Mouse (Mus musculus) embryonic facial prominence, embryonic 15.5 days (tissue): ENCODE results near the gene Mthfsl. TPM values are rescaled to one million over a fixed set of nuclear protein-coding genes. Genes with fewer than 3 reads are reported as not detected.
"Not testable (repeated sequence)": the region's sequence is repeated elsewhere in the genome, so short reads cannot be mapped to it uniquely, and the experiment has no call there.

Experiments used
- ATAC-seq: fragments of 200-750 bp; cut with Nextera tagmentation; 2 replicates; pipeline ENCODE4 v1.8.0; 2017; ENCODE audit warnings: low read depth, moderate TSS enrichment; ENCODE audit not compliant: insufficient number of reproducible peaks, low FRiP score, low TSS enrichment
- H3K27ac ChIP-seq: fragments of 300-500 bp; sonication (generic); replicated peaks from 2 replicates; pipeline ENCODE4 v1.5.1; 2015; ENCODE audit warnings: mild to moderate bottlenecking, inconsistent platforms
- H3K27me3 ChIP-seq: fragments of 300-500 bp; sonication (generic); 2 replicates; pipeline ENCODE4 v1.6.1; 2015; ENCODE audit warnings: inconsistent platforms
- H3K36me3 ChIP-seq: fragments of 300-500 bp; sonication (generic); 2 replicates; pipeline ENCODE4 v1.6.1; 2015; ENCODE audit warnings: mild to moderate bottlenecking, inconsistent platforms
- H3K4me1 ChIP-seq: fragments of 300-500 bp; sonication (generic); 2 replicates; pipeline ENCODE4 v1.6.1; 2015; ENCODE audit warnings: inconsistent platforms
- H3K4me2 ChIP-seq: fragments of 300-500 bp; sonication (generic); replicated peaks from 2 replicates; pipeline ENCODE4 v1.6.1; 2015; ENCODE audit warnings: mild to moderate bottlenecking, inconsistent platforms
- H3K4me3 ChIP-seq: fragments of 300-500 bp; sonication (generic); replicated peaks from 2 replicates; pipeline ENCODE4 v1.5.1; 2015; ENCODE audit warnings: mild to moderate bottlenecking, inconsistent platforms
- H3K9ac ChIP-seq: fragments of 300-500 bp; sonication (generic); 2 replicates; pipeline ENCODE4 v1.6.1; 2015; ENCODE audit warnings: inconsistent platforms
- H3K9me3 ChIP-seq: fragments of 300-500 bp; sonication (generic); replicated peaks from 2 replicates; pipeline ENCODE4 v1.6.1; 2016; ENCODE audit warnings: inconsistent platforms
- whole genome bisulfite sequencing: fragments of 180-500 bp; shearing (Covaris S2); methylation state at CpG from one replicate; pipeline ENCODE4 v1.1.7; 2015; 5-methylcytosine and 5-hydroxymethylcytosine counted together
- polyA plus RNA-seq: library from polyadenylated mRNA; unstranded; fragments of >200 nt; fragmentation: Nextera tagmentation; extraction: Ambion mirVana; gene quantifications from 2 replicates; pipeline ENCODE4 v1.2.1, GENCODE M21; 2015

The Mthfsl gene
- polyA plus RNA-seq, 1 experiment from 2014 or later, result 40.2 TPM

DNA sequence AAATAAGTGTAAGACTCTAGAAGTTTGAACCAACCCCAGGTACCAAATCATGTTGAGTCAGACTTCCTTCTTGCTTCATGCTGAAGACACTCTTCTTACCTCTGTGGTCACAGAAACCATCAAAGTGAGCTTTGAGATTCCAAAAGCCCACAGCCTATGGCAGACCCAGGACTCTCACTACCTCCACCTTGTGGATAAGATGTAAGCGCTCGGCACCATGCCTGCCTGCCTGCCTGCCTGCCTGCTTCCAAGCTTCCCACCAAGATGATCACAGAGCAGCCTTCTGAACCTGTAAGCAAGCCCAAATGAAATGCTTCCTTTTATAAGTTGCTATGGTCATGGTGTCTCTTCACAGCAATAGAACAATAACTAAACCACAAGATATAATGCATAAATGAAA is 2.0 kb downstream of the Mthfsl start:
- H3K9me3 ChIP-seq, H3K4me3 ChIP-seq, H3K27me3 ChIP-seq, H3K4me1 ChIP-seq, H3K27ac ChIP-seq, ATAC-seq, H3K4me2 ChIP-seq, H3K36me3 ChIP-seq, H3K9ac ChIP-seq: not testable (repeated sequence)
- 27% methylated on average over 2 of the region's 2 CpGs for WGBS

DNA sequence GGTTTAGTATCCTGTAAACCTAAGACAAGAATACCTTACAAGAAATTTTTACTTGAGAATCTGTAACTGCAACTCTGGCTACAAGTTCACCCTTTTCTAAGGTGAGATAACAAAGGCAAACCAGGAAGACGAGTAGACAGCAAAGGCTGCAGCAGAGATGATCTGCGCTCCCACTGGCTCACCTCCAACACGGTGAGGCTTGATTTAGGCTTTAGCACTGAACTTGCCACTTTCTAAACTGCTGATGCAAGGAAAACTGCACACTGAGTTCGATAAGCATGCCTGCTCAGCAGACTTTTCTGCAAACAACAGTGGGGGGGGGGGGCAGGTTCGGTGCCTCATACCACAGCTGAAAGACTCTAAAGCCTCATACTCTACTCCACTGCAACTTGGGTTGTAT is 5.6 kb downstream of the Mthfsl start:
- H3K27ac ChIP-seq, H3K36me3 ChIP-seq, H3K9ac ChIP-seq, H3K4me2 ChIP-seq, H3K4me3 ChIP-seq, H3K27me3 ChIP-seq, H3K4me1 ChIP-seq, ATAC-seq, H3K9me3 ChIP-seq: not testable (repeated sequence)
- WGBS, result 88% methylated on average over 5 of the region's 5 CpGs

DNA sequence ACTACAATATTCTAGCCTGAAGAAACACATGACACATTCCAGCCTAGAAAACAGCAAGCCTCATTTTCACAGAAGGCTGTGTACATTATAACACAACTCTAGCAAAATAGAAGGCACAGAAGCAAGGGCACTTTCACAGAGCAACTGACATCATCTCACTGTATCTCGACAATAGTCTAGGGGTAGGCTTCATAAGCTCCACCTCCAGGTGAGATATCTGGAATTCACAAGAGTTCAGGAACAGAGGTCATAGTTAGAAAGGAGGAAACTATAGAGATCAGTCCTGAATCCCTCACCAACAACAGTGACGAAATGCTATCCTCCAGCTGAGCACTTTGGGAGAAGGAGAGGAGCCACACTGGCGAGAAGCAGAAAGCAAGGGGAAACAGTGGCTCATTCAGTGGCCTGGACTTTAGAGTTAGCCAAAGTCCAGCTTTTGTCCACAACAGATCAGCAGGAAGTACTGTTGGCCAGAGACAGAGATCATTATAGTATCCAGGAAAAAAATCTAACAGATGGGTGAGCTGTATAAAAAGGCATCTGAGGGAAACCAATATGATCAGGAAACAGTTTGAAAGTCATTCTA is 7.8 kb downstream of the Mthfsl start:
- not testable (repeated sequence) for H3K36me3 ChIP-seq, H3K9me3 ChIP-seq, H3K9ac ChIP-seq, H3K27me3 ChIP-seq, H3K4me3 ChIP-seq, ATAC-seq, H3K4me2 ChIP-seq, H3K4me1 ChIP-seq, H3K27ac ChIP-seq
- 84% methylated on average over 3 of the region's 3 CpGs for WGBS

- whole genome bisulfite sequencing, result 94% methylated on average over 4 of the region's 5 CpGs
These were observed 9.1 kb downstream of the Mthfsl start for GRCm38 (mm10) chr9:88710910-88711438.

DNA sequence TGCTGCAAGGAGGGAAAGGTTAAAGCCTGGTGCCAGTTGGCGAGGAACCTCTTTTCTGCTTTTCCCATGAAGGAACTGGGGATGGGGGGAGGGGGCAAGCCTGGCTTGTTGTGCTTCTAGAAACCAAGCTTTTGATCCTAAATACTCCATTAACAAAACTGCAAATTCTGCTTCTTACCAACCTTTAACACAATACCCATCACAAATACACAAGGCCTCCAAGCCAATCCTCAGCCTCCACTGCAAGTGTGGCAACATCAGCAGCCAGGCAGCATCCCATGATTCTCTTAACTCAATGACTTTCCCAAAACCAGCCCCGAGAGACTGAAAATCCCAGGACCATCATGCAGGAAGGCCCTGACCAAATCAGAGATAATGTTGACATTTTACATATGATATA is 9.7 kb downstream of the Mthfsl start:
- not testable (repeated sequence) for H3K36me3 ChIP-seq, H3K4me2 ChIP-seq, H3K9me3 ChIP-seq, H3K27ac ChIP-seq, H3K9ac ChIP-seq, H3K27me3 ChIP-seq, H3K4me1 ChIP-seq, H3K4me3 ChIP-seq, ATAC-seq
- WGBS, result 89% methylated on average over 2 of the region's 2 CpGs

More at GRCm38 (mm10) chr9:88710910-88711438, 9.1 kb downstream of the Mthfsl start:
- ATAC-seq, H3K4me3 ChIP-seq, H3K27ac ChIP-seq, H3K9me3 ChIP-seq, H3K27me3 ChIP-seq, H3K36me3 ChIP-seq, H3K4me1 ChIP-seq, H3K9ac ChIP-seq, H3K4me2 ChIP-seq: not testable (repeated sequence)

DNA sequence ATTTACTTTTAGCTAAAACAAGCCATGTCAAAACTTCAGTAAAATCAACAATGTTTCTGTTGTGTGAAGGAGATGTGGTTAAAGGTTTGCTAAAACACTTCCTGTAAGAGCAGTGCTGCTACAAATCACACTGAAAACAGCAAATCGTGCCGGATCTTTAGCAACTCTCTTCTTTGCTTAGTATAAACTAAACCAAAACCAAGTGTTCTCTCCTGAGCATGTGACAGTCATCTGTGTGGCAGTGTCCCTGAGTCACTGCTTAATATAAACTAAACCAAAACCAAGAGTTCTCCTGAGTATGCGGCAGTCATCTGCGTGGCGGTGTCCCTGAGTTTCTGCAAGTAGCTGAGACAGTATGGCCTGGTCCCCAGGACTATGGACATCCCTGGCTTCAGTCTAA is 10.3 kb downstream of the Mthfsl start:
- H3K27ac ChIP-seq, H3K27me3 ChIP-seq, H3K4me2 ChIP-seq, H3K4me1 ChIP-seq, H3K9me3 ChIP-seq, H3K36me3 ChIP-seq, ATAC-seq, H3K4me3 ChIP-seq, H3K9ac ChIP-seq: not testable (repeated sequence)
- WGBS, result 77% methylated on average over 5 of the region's 5 CpGs

- Histone ChIP-seq H3K27me3 (no peaks in the 10 kb centered on the region), H3K36me3 (no peaks in the 10 kb centered on the region), H3K4me2 (no peak overlapping the region), H3K9me3 (no peaks in the 10 kb centered on the region), H3K4me3 (no peak overlapping the region), H3K4me1 (no peaks in the 10 kb centered on the region), H3K27ac (no peak overlapping the region), H3K9ac (no peak overlapping the region)
- no peak for ATAC-seq
- WGBS, result 85% methylated on average over 6 of the region's 6 CpGs
These were observed 10.8 kb downstream of the Mthfsl start for GRCm38 (mm10) chr9:88709304-88709703.

DNA sequence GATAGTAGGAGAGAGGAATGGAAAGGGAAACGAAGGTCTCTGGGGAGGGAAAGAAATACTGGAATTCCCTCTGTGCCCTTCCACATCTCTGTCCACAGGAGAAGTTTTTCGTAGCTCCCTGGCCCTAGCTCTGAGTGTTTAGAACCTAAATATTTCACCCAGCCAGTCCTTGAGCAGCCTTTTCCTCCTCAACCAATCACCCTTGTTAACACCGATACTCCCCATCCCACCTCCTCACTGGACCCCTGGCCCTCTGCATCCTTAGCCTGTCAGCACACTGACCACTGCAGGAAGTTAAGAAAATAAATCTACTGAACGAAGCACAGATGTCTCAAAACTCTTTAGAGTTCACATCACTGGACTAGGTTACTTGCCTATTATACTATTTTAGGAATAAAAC is 13.4 kb downstream of the Mthfsl start:
- Histone ChIP-seq H3K27ac (no peak overlapping the region), H3K4me2 (no peak overlapping the region), H3K4me3 (no peak overlapping the region), H3K36me3 (no peaks in the 10 kb centered on the region), H3K9ac (no peak overlapping the region), H3K9me3 (no peaks in the 10 kb centered on the region), H3K4me1 (no peaks in the 10 kb centered on the region), H3K27me3 (no peaks in the 10 kb centered on the region)
- 72% methylated on average over 4 of the region's 4 CpGs for WGBS
- ATAC-seq, result no peak

GRCm38 (mm10) chr9:88705157-88705556 is 14.9 kb downstream of the Mthfsl start:
- WGBS, result 64% methylated on average over 8 of the region's 8 CpGs
- not testable (repeated sequence) for H3K36me3 ChIP-seq, H3K27me3 ChIP-seq, H3K9me3 ChIP-seq, H3K4me2 ChIP-seq, H3K9ac ChIP-seq, H3K4me1 ChIP-seq, ATAC-seq, H3K4me3 ChIP-seq, H3K27ac ChIP-seq

DNA sequence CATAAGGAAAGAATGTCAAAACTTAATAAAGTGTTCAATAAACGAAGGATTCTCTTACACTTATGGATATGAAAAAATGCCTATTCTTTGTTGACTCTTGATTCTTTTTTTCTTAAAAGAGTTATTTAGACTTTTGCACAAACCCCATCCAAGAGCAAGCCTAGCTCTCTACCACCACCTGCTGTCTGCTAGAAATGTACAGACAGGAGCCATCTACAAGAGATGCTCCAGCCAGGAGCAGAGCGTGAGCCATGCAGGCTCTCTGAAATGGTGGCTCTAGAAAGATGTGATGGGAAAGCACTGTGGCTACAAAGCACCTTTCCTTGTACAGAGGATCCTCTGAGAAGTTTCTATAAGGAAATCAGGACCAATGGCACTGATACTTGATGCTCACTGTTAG is 21.4 kb downstream of the Mthfsl start:
- WGBS, result 60% methylated on average over 1 of the region's 2 CpGs
- not testable (repeated sequence) for H3K4me2 ChIP-seq, H3K27me3 ChIP-seq, H3K27ac ChIP-seq, H3K4me1 ChIP-seq, ATAC-seq, H3K9me3 ChIP-seq, H3K36me3 ChIP-seq, H3K9ac ChIP-seq, H3K4me3 ChIP-seq

- not testable (repeated sequence) for H3K4me1 ChIP-seq, H3K27ac ChIP-seq, H3K27me3 ChIP-seq, H3K9ac ChIP-seq, H3K4me3 ChIP-seq, H3K4me2 ChIP-seq, ATAC-seq, H3K36me3 ChIP-seq, H3K9me3 ChIP-seq
- 86% methylated on average over 2 of the region's 2 CpGs for WGBS
These were observed 28.8 kb downstream of the Mthfsl start for GRCm38 (mm10) chr9:88691307-88691706.

GRCm38 (mm10) chr9:88689451-88689850 is 30.6 kb downstream of the Mthfsl start:
- H3K9me3 ChIP-seq, H3K4me3 ChIP-seq, H3K27me3 ChIP-seq, H3K4me1 ChIP-seq, ATAC-seq, H3K4me2 ChIP-seq, H3K36me3 ChIP-seq, H3K9ac ChIP-seq, H3K27ac ChIP-seq: not testable (repeated sequence)
- 91% methylated on average over 3 of the region's 3 CpGs for WGBS
